Mouse (Mus musculus): ENCODE measurements around the gene Podn. TPM values are rescaled to one million over a fixed set of nuclear protein-coding genes. Genes with fewer than 3 reads are reported as not detected.

The Podn gene
- polyA plus RNA-seq, 1 experiment from 2014 or later = 0.42 TPM

Small RNA genes within 50 kb of the gene (microRNA-seq; reads per million reads assigned to microRNA genes)
- gene Mir6397 = not detected

Other genes starting within 250 kb of the Podn start
- 85.5 and 94.5 TPM in 2 replicates for gene Magoh, start 216.7 kb downstream of the Podn start, polyA plus RNA-seq (2014; fragmentation: Nextera tagmentation; extraction: Ambion mirVana)
- 110 and 111 TPM in 2 replicates for gene 0610037L13Rik, start 206.6 kb downstream of the Podn start, polyA plus RNA-seq (2014; fragmentation: Nextera tagmentation; extraction: Ambion mirVana)
- 68.5 and 75.6 TPM in 2 replicates for gene Cpt2, start 172.8 kb downstream of the Podn start, polyA plus RNA-seq (2014; fragmentation: Nextera tagmentation; extraction: Ambion mirVana)
- not detected in 2 replicates for gene Slc1a7, start 128.1 kb downstream of the Podn start, polyA plus RNA-seq (2014; fragmentation: Nextera tagmentation; extraction: Ambion mirVana)
- 196 and 207 TPM in 2 replicates for gene Scp2, start 48.6 kb upstream of the Podn start, polyA plus RNA-seq (2014; fragmentation: Nextera tagmentation; extraction: Ambion mirVana)
- gene Echdc2, start 69.0 kb upstream of the Podn start, polyA plus RNA-seq (2014; fragmentation: Nextera tagmentation; extraction: Ambion mirVana) = 23.6 and 23.9 TPM in 2 replicates
- not detected in 2 replicates for gene Zyg11a, start 121.6 kb upstream of the Podn start, polyA plus RNA-seq (2014; fragmentation: Nextera tagmentation; extraction: Ambion mirVana)
- gene Zyg11b, start 204.7 kb upstream of the Podn start, polyA plus RNA-seq (2014; fragmentation: Nextera tagmentation; extraction: Ambion mirVana) = 10.3 and 10.7 TPM in 2 replicates
- gene Coa7, start 231.7 kb upstream of the Podn start, polyA plus RNA-seq (2014; fragmentation: Nextera tagmentation; extraction: Ambion mirVana) = 47.4 and 48.9 TPM in 2 replicates